Mouse (Mus musculus) intestine, embryonic 15.5 days (tissue): ENCODE measurements around the gene Prkcz. TPM values are rescaled to one million over a fixed set of nuclear protein-coding genes. Genes with fewer than 3 reads are reported as not detected.

Source experiments
- ATAC-seq: fragments of 200-750 bp; cut with Nextera tagmentation; 2 replicates; pipeline ENCODE4 v1.8.0; 2017; ENCODE audit warnings: moderate TSS enrichment, moderate library complexity
- H3K27ac ChIP-seq: fragments of 300-500 bp; sonication (generic); 2 replicates; pipeline ENCODE4 v1.5.1; 2015; ENCODE audit warnings: mild to moderate bottlenecking, inconsistent platforms
- H3K27me3 ChIP-seq: fragments of 300-500 bp; sonication (generic); replicated peaks from 2 replicates; pipeline ENCODE4 v1.6.1; 2015; ENCODE audit warnings: inconsistent platforms
- H3K36me3 ChIP-seq: fragments of 300-500 bp; sonication (generic); 2 replicates; pipeline ENCODE4 v1.6.1; 2015; ENCODE audit warnings: inconsistent platforms
- H3K4me1 ChIP-seq: fragments of 300-500 bp; sonication (generic); replicated peaks from 2 replicates; pipeline ENCODE4 v1.6.1; 2015; ENCODE audit warnings: inconsistent platforms
- H3K4me2 ChIP-seq: fragments of 300-500 bp; sonication (generic); replicated peaks from 2 replicates; pipeline ENCODE4 v1.6.1; 2015; ENCODE audit warnings: mild to moderate bottlenecking, inconsistent platforms
- H3K4me3 ChIP-seq: fragments of 300-500 bp; sonication (generic); replicated peaks from 2 replicates; pipeline ENCODE4 v1.5.1; 2015; ENCODE audit warnings: inconsistent platforms
- H3K9ac ChIP-seq: fragments of 300-500 bp; sonication (generic); 2 replicates; pipeline ENCODE4 v1.6.1; 2015; ENCODE audit warnings: inconsistent platforms
- H3K9me3 ChIP-seq: fragments of 300-500 bp; sonication (generic); 2 replicates; pipeline ENCODE4 v1.6.1; 2016; ENCODE audit warnings: inconsistent platforms
- WGBS: fragments of 180-500 bp; shearing (Covaris S2); methylation state at CpG from one replicate; pipeline ENCODE4 v1.1.7; 2015; 5-methylcytosine and 5-hydroxymethylcytosine counted together
- polyA plus RNA-seq: library from polyadenylated mRNA; unstranded; fragments of >200 nt; fragmentation: Nextera tagmentation; extraction: Ambion mirVana; gene quantifications from 2 replicates; pipeline ENCODE4 v1.2.1, GENCODE M21; 2015

Gene Prkcz
- polyA plus RNA-seq, 1 experiment from 2014 or later: 24.8 TPM

- 14% methylated on average over 10 of the region's 10 CpGs for WGBS
- Histone ChIP-seq H3K27ac (peak overlapping the region; percentile 98), H3K9ac (peak overlapping the region; percentile 34), H3K4me3 (no peak overlapping the region), H3K36me3 (no peaks in the 10 kb centered on the region), H3K9me3 (no peaks in the 10 kb centered on the region), H3K27me3 (no peaks in the 10 kb centered on the region), H3K4me2 (peak overlapping the region; percentile 50), H3K4me1 (peaks cover 56% of the 10 kb centered on the region)
- ATAC-seq: peak; percentile 60
Measured at GRCm38 (mm10) chr4:155233878-155234277, 127.3 kb downstream of the Prkcz start.

GRCm38 (mm10) chr4:155228461-155228860, 132.7 kb downstream of the Prkcz start:
- H3K9me3 ChIP-seq: no peaks in the 10 kb centered on the region
- WGBS: 67% methylated on average over 5 of the region's 5 CpGs
- no peak overlapping the region for H3K27ac ChIP-seq
- ATAC-seq: no peak
- peaks cover 8% of the 10 kb centered on the region for H3K4me1 ChIP-seq
- H3K4me3 ChIP-seq: no peak overlapping the region
- H3K36me3 ChIP-seq: no peaks in the 10 kb centered on the region
- no peak overlapping the region for H3K9ac ChIP-seq
- H3K27me3 ChIP-seq: no peaks in the 10 kb centered on the region
- no peak overlapping the region for H3K4me2 ChIP-seq

GRCm38 (mm10) chr4:155227986-155228385, 133.2 kb downstream of the Prkcz start:
- 76% methylated on average over 4 of the region's 4 CpGs for WGBS
- Histone ChIP-seq H3K27me3 (no peaks in the 10 kb centered on the region), H3K9ac (no peak overlapping the region), H3K36me3 (no peaks in the 10 kb centered on the region), H3K4me2 (no peak overlapping the region), H3K27ac (no peak overlapping the region), H3K9me3 (no peaks in the 10 kb centered on the region), H3K4me1 (peaks cover 4% of the 10 kb centered on the region; the same call in 1 of the 2 replicates), H3K4me3 (no peak overlapping the region)
- no peak for ATAC-seq

- Histone ChIP-seq H3K9me3 (no peaks in the 10 kb centered on the region), H3K9ac (no peak overlapping the region), H3K27ac (no peak overlapping the region), H3K4me3 (no peak overlapping the region), H3K4me1 (peaks cover 4% of the 10 kb centered on the region; the same call in 1 of the 2 replicates), H3K4me2 (no peak overlapping the region), H3K27me3 (no peaks in the 10 kb centered on the region), H3K36me3 (no peaks in the 10 kb centered on the region)
- ATAC-seq: no peak
- 83% methylated on average over 5 of the region's 5 CpGs for WGBS
Measured at GRCm38 (mm10) chr4:155225918-155226317, 135.2 kb downstream of the Prkcz start.

- no peaks in the 10 kb centered on the region for H3K27me3 ChIP-seq
- H3K4me1 ChIP-seq: peaks cover 18% of the 10 kb centered on the region
- no peak for ATAC-seq
- 31% methylated on average over 20 of the region's 20 CpGs for WGBS
- no peaks in the 10 kb centered on the region for H3K9me3 ChIP-seq
- H3K9ac ChIP-seq: peak overlapping the region; percentile 68
- H3K36me3 ChIP-seq: no peaks in the 10 kb centered on the region
- H3K4me3 ChIP-seq: peak overlapping the region; percentile 37
- peak overlapping the region; percentile 94 for H3K27ac ChIP-seq
- peak overlapping the region; percentile 82 for H3K4me2 ChIP-seq
Measured at GRCm38 (mm10) chr4:155223594-155224528, 137.3 kb downstream of the Prkcz start.

GRCm38 (mm10) chr4:155222841-155223593, 138.1 kb downstream of the Prkcz start:
- H3K4me2 ChIP-seq: peak overlapping the region; percentile 91
- peak overlapping the region; percentile 68 for H3K9ac ChIP-seq
- peak overlapping the region; percentile 80 for H3K4me3 ChIP-seq
- H3K4me1 ChIP-seq: peaks cover 26% of the 10 kb centered on the region
- no peaks in the 10 kb centered on the region for H3K9me3 ChIP-seq
- H3K27ac ChIP-seq: peak overlapping the region; percentile 94
- H3K36me3 ChIP-seq: no peaks in the 10 kb centered on the region
- peak; percentile 99 for ATAC-seq
- under 1% methylated on average over 97 of the region's 116 CpGs for WGBS
- no peaks in the 10 kb centered on the region for H3K27me3 ChIP-seq

- no peak for ATAC-seq
- H3K9ac ChIP-seq: peak within 1 kb of the TSS; percentile 95
- peak within 1 kb of the TSS; percentile 91 for H3K4me2 ChIP-seq
- H3K4me1 ChIP-seq: peaks cover 31% of the 10 kb centered on the region
- under 1% methylated on average over 44 of the region's 63 CpGs for WGBS
- no peaks in the 10 kb centered on the region for H3K9me3 ChIP-seq
- H3K4me3 ChIP-seq: peak within 1 kb of the TSS; percentile 80
- no peaks in the 10 kb centered on the region for H3K27me3 ChIP-seq
- H3K36me3 ChIP-seq: no peaks in the 10 kb centered on the region
- peak within 1 kb of the TSS; percentile 94 for H3K27ac ChIP-seq
Measured at GRCm38 (mm10) chr4:155222552-155222840, 138.7 kb downstream of the Prkcz start, which contains the start of gene Ski. Gene Ski (minus strand): TSS chr4:155222592.

- ATAC-seq: no peak
- Histone ChIP-seq H3K9me3 (no peaks in the 10 kb centered on the region), H3K4me3 (peak overlapping the region; percentile 80), H3K4me2 (peak overlapping the region; percentile 91), H3K4me1 (peaks cover 38% of the 10 kb centered on the region), H3K27ac (peak overlapping the region; percentile 86), H3K36me3 (no peaks in the 10 kb centered on the region), H3K9ac (peak overlapping the region; percentile 95), H3K27me3 (no peaks in the 10 kb centered on the region)
- WGBS: under 1% methylated on average over 91 of the region's 93 CpGs
Measured at GRCm38 (mm10) chr4:155221599-155222551, 139.3 kb downstream of the Prkcz start.

- ATAC-seq: no peak
- Histone ChIP-seq H3K27ac (peak overlapping the region; percentile 86), H3K27me3 (no peaks in the 10 kb centered on the region), H3K4me3 (peak overlapping the region; percentile 80), H3K4me1 (peaks cover 45% of the 10 kb centered on the region), H3K4me2 (peak overlapping the region; percentile 91), H3K9me3 (no peaks in the 10 kb centered on the region), H3K36me3 (no peaks in the 10 kb centered on the region), H3K9ac (peak overlapping the region; percentile 95)
- 4% methylated on average over 7 of the region's 7 CpGs for WGBS
Measured at GRCm38 (mm10) chr4:155221106-155221505, 140.1 kb downstream of the Prkcz start.

GRCm38 (mm10) chr4:155220213-155221100, 140.7 kb downstream of the Prkcz start:
- Histone ChIP-seq H3K27ac (peak overlapping the region; percentile 86), H3K4me2 (peak overlapping the region; percentile 91), H3K27me3 (no peaks in the 10 kb centered on the region), H3K9ac (peak overlapping the region; percentile 95), H3K4me3 (peak overlapping the region; percentile 80), H3K4me1 (peaks cover 52% of the 10 kb centered on the region), H3K36me3 (no peaks in the 10 kb centered on the region), H3K9me3 (no peaks in the 10 kb centered on the region)
- no peak for ATAC-seq
- WGBS: 5% methylated on average over 14 of the region's 14 CpGs
